Mouse (Mus musculus): ENCODE results near the gene Nlk. TPM values are rescaled to one million over a fixed set of nuclear protein-coding genes. Genes with fewer than 3 reads are reported as not detected.

Gene Nlk
- polyA plus RNA-seq (2017; shearing (Covaris generic)): 11.1 TPM

DNA sequence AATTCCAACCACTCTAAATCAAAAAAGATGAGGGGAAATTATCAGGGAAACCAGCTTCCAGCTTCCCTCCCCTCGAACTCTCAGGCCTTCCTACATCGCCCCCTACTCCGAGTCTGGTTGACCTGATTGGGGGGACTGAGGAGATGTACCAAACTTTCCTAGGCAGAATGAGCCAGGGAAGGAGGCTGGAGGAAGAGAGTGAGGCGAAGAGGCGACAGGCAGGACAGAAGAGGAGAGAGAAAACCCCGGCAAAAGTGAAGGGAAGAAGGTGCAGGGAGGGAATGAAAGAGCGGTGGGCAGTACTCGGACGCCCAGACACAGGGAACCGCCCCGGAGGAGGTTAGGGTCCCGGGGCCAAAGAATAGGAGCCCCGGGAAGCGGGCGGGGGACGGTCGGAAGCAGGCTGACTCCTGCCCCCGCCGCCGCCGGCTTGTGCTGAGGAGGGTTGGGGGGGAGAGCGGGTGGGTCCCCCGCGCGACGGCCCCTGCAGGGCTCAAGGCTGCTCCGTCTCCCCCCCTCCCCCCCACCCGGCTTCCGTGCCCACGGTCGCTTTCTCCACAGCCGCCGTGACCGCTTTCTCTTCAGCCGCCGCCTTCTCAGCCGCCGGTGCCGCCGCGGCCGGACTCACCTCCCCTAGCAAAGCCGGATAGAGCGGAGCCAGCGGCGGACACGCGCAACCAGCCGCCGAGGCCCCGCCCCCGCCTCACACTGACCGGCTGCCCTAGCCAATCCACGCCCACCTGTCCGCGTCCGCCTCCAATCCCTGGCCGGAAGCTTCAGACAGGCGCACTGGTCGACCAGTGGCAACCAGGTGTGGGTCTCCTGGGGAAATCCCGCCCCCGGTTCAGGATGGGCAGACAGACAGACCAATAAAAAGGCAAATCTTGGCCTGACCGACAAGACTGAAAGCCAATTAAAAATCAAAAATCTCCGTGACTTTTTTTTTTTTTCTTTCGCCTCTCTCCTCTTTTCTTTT is at the start of gene Nlk:
Nlk (minus strand) TSS at position 597 of the 976 bp plus-strand sequence.

DNA sequence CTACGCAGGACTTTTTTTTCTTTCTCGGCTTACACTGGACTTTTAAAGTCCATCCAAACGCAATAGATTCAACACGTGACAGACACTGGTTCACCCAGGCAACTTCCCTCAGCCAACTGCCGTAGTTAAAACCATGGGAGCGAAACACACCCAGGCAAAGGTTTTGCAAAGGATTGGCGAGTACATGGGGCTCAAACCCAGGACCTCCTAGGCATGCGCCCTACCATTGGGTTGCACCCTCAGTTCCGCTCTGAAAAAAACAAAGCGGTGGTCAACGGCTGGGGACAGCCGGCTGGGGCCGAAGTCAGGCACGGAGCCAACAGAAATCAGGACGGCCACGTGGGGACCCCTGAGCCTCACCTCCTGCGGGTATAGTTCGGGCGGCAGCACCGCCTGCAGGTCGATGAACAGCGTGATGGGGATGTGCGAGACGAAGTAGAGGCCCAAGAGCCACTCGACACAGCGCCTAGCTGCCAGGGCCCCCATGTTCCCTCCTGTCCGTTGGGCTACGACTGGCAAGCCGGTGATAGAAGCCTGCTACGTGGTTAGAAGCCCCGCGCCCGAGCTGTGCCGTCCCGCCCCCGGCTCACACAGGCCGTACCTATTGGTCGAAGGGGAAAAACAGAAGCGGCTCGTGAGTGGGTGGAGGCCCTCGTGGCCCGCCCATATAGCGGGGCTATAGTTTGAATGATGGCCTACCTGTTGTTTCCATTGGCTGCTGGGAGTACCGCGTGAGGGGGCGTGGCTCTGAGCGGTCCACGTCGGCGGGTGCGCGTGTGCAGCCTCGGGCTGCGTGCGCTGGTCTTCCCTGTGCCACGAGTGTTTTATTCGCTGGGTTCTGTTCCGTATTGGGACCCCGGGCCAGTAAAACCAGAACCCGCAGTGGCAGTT is 146.8 kb downstream of the Nlk start, which contains the start of gene Tmem97:
Tmem97 (minus strand) TSS at position 610 of the 891 bp plus-strand sequence.

DNA sequence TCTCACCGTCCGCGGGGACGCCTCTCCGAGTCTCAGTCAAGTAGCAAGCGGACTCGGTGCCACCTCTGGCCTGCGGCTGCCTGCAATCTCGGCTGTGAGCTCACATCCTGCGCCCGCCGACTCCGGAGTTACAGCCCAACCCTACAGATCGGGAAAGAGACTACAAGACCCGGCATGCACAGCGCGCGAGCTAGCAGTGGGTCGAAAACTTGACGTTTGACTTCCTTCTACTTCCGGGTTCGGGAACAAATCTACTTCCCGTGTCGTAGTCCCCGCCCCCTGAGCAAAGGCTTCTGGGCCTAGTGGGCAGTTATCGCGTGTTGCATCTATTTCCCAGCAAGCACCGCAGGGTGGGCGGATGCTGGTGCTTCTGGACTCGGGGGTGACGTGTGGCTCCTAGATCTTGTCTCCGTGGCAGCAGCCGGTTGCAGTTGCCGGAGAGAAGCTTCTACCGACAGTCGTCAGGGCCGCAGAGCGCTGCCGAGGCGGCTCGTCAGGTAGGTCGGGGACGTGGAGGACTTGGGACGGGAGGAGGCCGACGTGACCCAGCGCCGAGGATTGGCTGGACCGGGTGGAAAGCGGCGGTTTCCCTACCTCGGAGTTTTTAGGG is 161.0 kb downstream of the Nlk start, which contains the start of the genes Tnfaip1 and Ift20:
Tnfaip1 (minus strand) TSS at position 253 of the 610 bp plus-strand sequence.
Ift20 (plus strand) TSS at position 282 of the 610 bp plus-strand sequence.

Other genes starting within 250 kb of the Nlk start
- gene Slc46a1, start 231.7 kb downstream of the Nlk start, polyA plus RNA-seq (2017; shearing (Covaris generic)): 1.8 TPM
- 0.77 TPM for gene Sarm1, start 199.6 kb downstream of the Nlk start, polyA plus RNA-seq (2017; shearing (Covaris generic))
- not detected for gene Vtn, start 198.3 kb downstream of the Nlk start, polyA plus RNA-seq (2017; shearing (Covaris generic))
- not detected for gene Sebox, start 193.9 kb downstream of the Nlk start, polyA plus RNA-seq (2017; shearing (Covaris generic))
- gene Tmem199, start 185.2 kb downstream of the Nlk start, polyA plus RNA-seq (2017; shearing (Covaris generic)): 55.4 TPM
- gene Poldip2, start 185.2 kb downstream of the Nlk start, polyA plus RNA-seq (2017; shearing (Covaris generic)): 26.9 TPM
- 23.0 TPM for gene Tnfaip1, start 161.0 kb downstream of the Nlk start, polyA plus RNA-seq (2017; shearing (Covaris generic))
- 130 TPM for gene Ift20, start 161.0 kb downstream of the Nlk start, polyA plus RNA-seq (2017; shearing (Covaris generic))
- 17.2 TPM for gene Tmem97, start 146.6 kb downstream of the Nlk start, polyA plus RNA-seq (2017; shearing (Covaris generic))
- 39.2 TPM for gene Ccnq, start 54.4 kb upstream of the Nlk start, polyA plus RNA-seq (2017; shearing (Covaris generic))
- gene Lyrm9, start 129.2 kb upstream of the Nlk start, polyA plus RNA-seq (2017; shearing (Covaris generic)): 29.2 TPM
- not detected for gene Nos2, start 223.4 kb upstream of the Nlk start, polyA plus RNA-seq (2017; shearing (Covaris generic))